Mouse (Mus musculus) mouse embryonic stem cell (cell line): ENCODE data around the gene Fnbp1.
"Not testable (repeated sequence)": the region's sequence is repeated elsewhere in the genome, so short reads cannot be mapped to it uniquely, and the experiment has no call there.

Source experiments
- in situ Hi-C, 2 experiments: fragments of 300-500 bp; cut with MboI; formaldehyde crosslinking; loops; 1 replicate in 1 of 2; 3 replicates in 1 of 2; pipeline ENCODE4 v1.14.3; 2019 to 2020; ENCODE audit warnings: low sequenced_read_pairs in 2 of 2, low pct_unique_long_range_greater_than_20kb in 1 of 2, mixed read lengths in 1 of 2; ENCODE audit not compliant: unreplicated experiment in 1 of 2

The Fnbp1 gene

DNA sequence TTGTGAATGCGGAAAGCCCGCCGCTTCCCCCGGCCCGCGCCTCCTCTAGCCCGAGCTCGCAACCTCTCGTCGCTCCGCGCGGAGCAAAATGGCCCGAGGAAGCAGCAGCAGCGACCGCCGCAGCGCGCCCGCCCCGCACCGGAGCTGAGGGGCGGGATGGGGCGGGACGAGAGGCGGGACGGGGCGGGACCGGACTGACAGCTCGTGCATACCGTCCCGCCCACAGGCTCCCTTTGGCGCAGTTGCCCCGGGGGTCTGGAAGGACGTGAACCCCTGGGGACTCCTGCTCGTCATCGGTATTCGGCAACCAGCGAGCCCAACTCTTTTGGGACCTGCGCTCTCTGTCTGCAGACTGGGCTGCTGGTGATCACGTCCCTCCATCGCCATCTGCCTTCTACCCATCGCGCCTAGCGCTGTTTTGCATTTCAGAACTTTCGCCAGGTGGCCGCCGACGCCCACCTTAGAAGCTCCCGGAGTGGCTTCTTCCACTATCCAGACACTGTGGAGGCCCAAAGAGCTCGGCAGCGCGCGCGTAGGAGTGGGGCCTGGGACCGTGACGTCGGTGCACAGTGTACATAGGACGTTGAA is at the start of gene Fnbp1:
Fnbp1 (minus strand) TSS at position 142 of the 588 bp plus-strand sequence.
- in situ Hi-C loops = no loop called here

DNA sequence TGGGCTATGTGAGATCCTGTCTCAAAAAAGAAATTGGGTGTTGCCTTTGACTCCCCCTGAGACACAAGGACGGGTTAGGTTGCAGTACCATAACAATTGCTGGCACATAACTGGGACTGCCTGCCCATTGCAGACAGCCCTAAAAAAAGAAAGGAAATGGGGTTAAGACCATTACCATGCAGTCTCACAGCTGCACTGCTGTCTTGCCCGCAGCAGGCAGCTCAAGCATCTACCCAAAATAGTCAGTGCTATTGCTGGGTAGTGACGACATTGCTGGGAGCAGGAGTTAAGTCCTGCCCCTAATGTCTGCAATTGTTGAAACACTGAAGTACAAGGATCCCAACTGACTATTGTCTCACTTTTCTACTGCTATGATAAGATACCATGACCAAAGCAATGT is 47.8 kb upstream of the Fnbp1 start:
- in situ Hi-C loops = loop anchor here in 1 of 2 experiments (10.0 kb wide), 1 partner anchor 85 kb away; no protein-coding TSS in a partner anchor

- in situ Hi-C loops = no loop called here
These were observed 46.9 kb upstream of the Fnbp1 start for GRCm38 (mm10) chr2:31188691-31189090.

DNA sequence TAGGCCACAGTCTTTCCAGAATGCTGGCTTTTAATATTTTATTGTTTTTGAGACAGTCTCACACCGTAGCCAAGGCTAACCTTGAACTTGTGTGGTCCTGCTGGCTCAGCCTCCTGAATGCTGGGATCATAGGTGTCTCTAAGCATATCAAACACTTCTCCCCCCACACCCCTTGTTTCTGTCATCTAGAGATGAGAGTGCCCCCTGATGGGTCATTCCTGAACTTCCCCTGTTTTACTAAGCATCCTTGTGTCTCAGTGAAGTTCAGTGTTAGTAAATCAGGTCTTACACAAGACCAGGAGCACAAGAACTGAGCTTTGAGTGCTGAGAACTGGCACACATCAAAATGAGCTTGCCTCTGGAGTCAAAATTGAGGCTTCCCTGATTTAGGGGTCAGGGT is 42.0 kb upstream of the Fnbp1 start:
- in situ Hi-C loops = no loop called here

GRCm38 (mm10) chr2:31182786-31183330 is 41.0 kb upstream of the Fnbp1 start:
- in situ Hi-C loops = no loop called here

- in situ Hi-C loops = no loop called here
These were observed 38.3 kb upstream of the Fnbp1 start for GRCm38 (mm10) chr2:31180081-31180551.

DNA sequence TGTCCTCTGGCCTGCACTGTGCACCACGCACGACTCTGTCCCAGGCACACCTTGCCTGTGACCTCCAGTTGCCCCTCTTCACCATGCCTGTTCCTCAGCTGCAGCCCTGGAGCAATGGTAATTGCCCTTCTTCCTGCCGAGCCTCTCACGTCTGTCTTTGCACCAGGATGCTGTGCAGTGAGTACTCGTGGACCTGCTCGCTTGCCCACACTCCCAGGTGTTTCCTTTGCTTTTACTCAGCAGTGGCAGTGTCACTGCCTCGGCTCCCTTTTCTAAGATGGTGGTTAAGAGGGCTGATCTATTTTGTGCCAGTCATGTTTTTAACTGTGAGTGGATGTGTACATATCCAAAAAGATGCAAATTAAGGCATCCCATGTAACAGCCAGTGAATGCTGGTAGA is 37.7 kb upstream of the Fnbp1 start:
- in situ Hi-C loops = no loop called here

- in situ Hi-C loops = not testable (repeated sequence)
These were observed 36.8 kb upstream of the Fnbp1 start for GRCm38 (mm10) chr2:31178593-31178992.

DNA sequence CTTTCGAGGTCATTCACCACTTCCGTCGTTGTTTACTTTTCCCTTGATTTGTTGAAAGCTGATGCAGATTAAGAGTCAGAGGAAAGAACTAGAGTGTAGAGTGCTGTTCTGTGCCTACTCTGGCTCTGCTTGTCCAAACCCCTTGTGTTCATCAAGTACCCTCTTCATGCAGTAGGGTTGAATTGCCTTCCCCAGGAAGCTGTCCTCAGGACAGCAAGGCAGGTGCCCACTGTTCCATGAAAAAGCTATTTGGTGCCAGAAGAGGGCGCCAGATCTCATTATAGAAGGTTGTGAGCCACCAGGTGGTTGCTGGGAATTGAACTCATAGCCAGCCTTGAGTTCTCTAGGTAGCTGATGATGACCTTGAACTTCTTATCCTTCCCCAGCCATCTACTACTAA is 31.5 kb upstream of the Fnbp1 start:
- in situ Hi-C loops = no loop called here

GRCm38 (mm10) chr2:31172536-31172935 is 30.7 kb upstream of the Fnbp1 start:
- in situ Hi-C loops = no loop called here

- in situ Hi-C loops = no loop called here
These were observed 30.2 kb upstream of the Fnbp1 start for GRCm38 (mm10) chr2:31172001-31172400.

DNA sequence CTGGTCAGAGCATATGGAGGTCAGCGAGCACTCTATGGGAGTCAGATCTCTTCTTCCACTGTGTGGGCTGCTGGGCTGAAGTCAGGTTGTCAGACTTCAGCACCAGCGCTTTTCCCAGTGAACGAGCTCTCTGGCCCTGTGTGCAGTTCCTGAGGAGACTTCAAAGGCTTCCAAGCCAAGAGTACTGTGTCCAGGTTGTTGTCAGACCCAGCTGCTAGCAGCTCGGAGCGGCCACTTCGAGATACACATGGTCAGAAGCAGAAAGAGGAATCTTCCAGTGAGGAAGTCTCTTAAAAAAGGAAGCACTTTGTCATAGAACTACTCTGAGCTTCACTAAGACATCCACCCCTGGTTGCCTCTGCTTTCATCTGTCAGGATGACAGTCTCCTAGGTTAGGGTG is 28.4 kb upstream of the Fnbp1 start:
- in situ Hi-C loops = no loop called here

DNA sequence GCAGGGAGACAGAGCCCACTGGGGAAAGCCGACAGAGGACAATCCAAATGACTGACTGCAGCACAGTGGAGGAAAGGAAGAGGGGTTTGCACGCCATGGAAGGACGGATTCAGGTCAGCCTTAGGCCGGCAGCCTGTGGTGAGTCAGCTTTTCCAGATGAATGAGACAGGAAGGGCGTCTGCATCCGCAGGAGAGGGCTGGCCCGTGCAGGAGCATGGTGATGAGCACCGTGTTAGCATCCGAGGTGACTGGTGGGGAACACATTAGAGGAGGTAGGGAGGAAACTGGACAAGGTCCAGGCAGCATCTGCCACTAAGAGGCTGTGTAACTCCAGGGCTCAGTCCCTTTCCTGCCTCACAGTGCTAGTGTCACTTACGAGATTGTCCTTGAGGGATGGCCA is 27.2 kb upstream of the Fnbp1 start:
- in situ Hi-C loops = no loop called here

- in situ Hi-C loops = not testable (repeated sequence)
These were observed 25.8 kb upstream of the Fnbp1 start for GRCm38 (mm10) chr2:31167571-31167970.

DNA sequence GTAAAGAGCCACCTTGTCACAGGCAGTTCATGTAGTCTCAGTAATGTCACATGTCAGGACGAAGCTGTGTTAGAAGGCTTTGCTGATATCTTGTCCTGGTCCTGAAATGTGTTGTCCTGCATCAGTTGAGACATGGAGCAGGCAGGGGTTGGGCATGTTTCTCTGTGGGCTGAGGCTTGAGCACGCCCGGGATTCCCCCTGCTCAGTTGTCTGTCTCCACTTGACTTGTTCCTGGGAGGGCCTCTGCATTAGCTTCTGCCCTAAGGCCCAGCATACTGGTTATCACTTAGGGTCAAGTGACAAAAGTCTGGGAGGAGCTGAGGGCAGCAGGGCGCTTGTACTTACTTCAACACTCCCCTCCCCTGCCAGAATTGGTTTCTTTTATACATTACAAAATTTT is 23.7 kb upstream of the Fnbp1 start:
- in situ Hi-C loops = no loop called here

DNA sequence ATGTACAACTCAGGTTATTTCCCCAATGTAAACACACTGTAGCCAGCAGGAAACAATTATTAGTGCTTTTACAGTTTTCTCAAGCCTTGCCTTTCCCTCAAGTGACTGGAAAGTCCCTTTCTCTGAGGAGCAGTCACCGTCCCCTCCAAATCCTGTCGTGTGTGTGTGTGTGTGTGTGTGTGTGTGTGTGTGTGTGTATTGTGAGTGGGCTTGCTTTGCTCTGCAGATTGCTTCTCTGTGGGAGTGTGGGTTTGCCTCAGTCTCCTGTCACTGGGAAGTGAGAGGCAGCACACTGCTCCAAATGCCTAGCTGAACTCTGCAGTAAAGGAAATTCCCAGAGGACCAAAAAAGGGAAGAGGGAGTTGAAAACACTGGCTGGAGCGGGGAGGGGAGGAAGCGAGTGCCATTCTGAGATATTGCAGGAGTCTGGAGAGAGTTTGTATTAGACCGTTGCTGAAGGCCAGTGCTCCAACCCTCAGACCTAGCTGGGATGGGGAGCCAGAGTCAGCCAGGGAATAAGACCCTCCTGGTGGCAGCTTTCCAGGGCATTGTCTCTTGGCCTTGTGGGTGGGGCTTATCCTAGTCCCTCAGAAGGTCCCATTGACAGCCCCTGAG is 23.1 kb upstream of the Fnbp1 start:
- in situ Hi-C loops = no loop called here

DNA sequence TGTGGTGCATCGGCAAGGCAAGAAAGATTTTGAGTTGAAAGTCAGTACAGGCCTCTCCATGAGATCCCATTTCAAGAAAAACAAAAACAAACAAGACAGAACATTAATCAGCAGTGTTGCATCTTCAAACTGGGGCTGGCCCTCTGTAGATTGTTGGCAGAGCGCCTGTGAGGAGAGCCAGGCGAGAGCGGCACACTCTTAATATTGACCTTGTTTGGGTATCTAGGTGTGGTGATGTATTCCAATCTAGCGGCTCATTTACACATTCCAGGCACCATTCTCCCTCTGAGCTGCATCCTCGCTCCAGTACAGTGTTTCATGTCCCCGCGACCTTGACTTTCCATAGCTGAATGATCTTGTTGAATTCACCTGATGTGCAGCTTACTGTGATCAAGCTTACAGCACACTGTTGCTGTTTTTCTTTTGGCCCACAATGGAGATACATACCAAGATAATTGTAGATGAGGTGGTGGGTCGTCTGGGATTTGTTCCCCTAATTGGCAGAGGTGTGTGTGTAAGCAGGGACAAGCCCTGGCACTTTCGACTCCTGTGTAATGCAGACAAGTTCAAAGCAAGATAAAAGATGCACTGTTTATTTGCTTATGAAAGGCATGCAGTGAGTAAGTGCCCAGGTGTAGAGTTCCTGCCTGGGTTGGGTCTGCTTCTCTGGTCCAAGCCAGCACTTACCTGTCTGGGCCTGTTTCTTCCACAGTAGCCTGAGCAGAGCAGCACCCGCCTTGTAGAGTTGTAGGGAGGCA is 21.7 kb upstream of the Fnbp1 start:
- in situ Hi-C loops = no loop called here

DNA sequence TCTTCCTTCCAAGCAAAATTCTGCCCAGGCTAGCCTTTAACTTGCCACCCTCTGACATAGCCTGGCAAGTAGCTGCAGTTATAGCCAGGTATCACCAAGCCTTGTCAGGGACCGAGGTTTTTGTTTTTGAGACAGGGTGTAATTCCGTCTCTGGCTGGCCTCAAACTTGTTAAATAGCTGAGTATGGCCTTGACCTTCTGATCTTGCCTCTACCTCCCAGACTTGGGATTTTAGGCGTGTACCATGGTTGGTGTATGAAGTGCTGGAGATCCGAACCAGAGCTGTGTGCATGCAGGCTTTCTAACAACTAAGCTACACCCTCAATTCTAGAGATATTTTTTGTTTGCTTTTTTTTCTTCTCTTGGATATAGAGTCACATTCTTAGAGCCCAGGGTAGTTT is 19.8 kb upstream of the Fnbp1 start:
- in situ Hi-C loops = no loop called here

DNA sequence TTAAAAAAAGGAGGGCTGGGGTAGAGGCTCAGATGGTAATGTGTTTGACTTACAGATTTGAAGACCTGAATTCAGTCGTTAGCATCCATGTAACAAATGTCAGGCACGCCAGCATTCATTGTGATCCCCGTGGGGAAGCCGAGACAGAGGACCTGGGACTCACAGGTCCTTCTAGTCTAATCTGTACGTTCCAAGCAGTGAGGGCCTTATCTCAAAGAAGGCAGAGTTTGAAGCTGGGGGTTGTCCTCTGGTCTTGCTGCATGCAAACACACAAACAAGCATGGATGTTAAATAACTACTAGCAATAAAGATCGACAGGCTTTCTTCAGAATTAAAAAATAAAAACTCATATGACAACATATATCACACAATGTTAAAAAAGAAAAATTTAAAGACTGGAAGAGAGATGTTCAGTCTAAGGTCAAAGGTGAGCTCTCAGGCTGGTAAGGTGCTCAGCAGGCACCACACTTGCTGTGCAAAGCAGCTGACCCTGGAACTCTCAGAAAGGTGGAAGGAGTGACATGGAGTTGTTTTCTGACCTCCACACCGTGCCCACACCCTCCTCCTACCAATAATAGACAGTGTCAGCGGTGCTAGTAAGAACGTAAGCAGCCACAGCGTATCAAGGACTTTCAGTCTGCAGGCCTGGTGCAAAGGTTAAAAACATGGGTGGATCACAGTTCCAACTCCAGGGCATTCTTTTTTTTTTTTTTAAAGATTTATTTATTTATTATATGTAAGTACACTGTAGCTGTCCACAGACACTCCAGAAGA is 18.5 kb upstream of the Fnbp1 start:
- in situ Hi-C loops = no loop called here
